Mouse (Mus musculus) gastrocnemius, postnatal 36 days (tissue): ENCODE results near the gene Arhgef28. TPM values are rescaled to one million over a fixed set of nuclear protein-coding genes. Genes with fewer than 3 reads are reported as not detected.
"Not testable (repeated sequence)": the region's sequence is repeated elsewhere in the genome, so short reads cannot be mapped to it uniquely, and the experiment has no call there.

ENCODE experiments used
- DNase-seq, 2 experiments: peaks; one replicate each; pipeline ENCODE4 v3.0.0; 2022
- intact Hi-C: fragments of 180-260 bp; cut with DNase I; formaldehyde crosslinking; loops from one replicate; pipeline ENCODE4 v1.15.1; 2025
- total RNA-seq, 2 experiments: library from RNA; stranded (reverse); gene quantifications; 2 replicates each; pipeline ENCODE4 v1.2.3; 2021

Gene Arhgef28
- total RNA-seq, 2 experiments from 2014 or later = 2.8 to 3.7 TPM

- no peak for DNase-seq
- intact Hi-C loops = no loop called here
These were observed 181.6 kb downstream of the Arhgef28 start for GRCm38 (mm10) chr13:98024680-98025079.

DNA sequence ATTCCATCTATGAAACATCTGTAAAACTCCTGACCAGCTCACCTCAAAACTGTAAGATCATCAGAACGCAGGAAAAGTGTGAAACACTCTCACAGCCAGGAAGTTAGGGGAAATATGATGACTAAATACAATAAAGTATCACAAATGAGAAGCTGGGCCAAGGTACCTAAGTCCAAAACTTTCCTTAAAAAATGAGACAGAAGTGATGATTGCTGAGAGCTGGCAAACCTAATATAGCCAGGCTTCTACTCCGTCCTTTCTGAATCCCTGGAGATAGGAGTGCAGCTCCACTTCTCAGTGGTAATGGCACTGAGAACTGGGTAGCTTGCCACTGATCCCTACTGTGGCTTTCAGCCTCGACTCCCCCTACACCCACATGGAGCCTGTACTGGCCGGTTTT, 184.3 kb downstream of the Arhgef28 start:
- no peak for DNase-seq
- intact Hi-C loops = no loop called here

- not testable (repeated sequence) for DNase-seq
These were observed 187.4 kb downstream of the Arhgef28 start for GRCm38 (mm10) chr13:98018837-98019236.

GRCm38 (mm10) chr13:98016923-98017588, 189.2 kb downstream of the Arhgef28 start:
- intact Hi-C loops = no loop called here
- no peak for DNase-seq

More at GRCm38 (mm10) chr13:98018837-98019236, 187.4 kb downstream of the Arhgef28 start:
- intact Hi-C loops = not testable (repeated sequence)

GRCm38 (mm10) chr13:98015981-98016922, 190.0 kb downstream of the Arhgef28 start:
- intact Hi-C loops = no loop called here
- DNase-seq = no peak

DNA sequence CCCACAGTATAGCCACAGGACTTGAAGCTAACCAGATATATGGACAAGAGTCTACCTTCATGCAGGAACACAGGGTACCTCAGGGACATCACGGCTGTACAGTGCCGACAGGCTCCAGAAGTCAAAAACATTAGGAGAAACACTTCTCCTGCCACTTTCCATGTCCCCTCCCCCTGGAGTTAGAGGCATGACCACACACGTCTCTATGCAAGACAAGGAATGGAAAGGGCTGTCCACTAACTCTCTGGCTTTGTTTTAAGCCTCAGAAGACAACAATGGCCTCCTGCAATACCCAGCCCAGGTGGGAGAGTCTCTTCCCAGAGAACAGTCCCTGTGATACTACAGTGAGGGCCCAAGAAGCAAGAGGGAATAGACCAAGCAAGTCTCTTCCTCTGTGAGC, 191.3 kb downstream of the Arhgef28 start:
- intact Hi-C loops = no loop called here

DNA sequence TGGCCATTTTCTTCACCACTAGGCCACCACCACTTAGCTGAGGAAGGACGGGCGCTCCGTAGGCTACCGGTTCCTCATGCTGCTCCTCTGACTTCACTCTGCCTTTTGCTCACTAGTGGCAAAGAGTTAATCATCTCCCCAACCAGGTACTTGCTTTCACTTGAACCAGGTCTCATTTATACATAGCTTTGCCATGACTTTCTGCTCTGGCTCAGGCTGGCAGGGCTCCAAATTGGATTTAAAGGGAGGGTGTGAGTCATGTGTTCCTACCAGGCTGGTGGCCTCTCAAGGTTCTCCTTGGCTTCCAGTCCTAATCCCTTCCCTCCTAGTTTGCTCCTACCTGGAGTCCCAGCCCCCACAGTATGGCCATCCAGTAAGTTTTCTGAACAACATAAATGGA, 192.5 kb downstream of the Arhgef28 start:
- intact Hi-C loops = no loop called here
- no peak for DNase-seq

More for the DNA sequence above, 191.3 kb downstream of the Arhgef28 start:
- no peak for DNase-seq

DNA sequence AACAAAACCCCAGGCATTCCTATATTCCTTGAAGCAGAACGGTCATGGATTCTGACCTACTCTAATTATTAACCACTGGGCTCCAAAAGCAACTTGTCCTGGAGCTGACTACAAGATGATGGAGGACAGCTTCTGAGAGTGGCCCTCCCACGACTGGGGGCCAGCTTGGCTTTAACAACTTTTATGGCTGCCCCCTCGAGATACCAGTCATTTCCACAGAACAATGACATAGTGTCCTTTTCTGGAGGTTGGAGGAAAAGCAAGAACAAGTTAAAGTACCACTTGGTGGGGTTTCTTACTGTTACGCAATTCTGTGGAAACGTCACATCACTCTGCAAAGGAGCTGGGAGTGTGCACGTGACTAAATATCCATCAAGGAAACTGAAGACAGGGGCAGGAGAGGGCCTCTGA, 194.3 kb downstream of the Arhgef28 start:
- intact Hi-C loops = no loop called here
- no peak for DNase-seq

GRCm38 (mm10) chr13:98009070-98009469, 197.2 kb downstream of the Arhgef28 start:
- intact Hi-C loops = no loop called here
- DNase-seq = no peak

GRCm38 (mm10) chr13:98008588-98008987, 197.7 kb downstream of the Arhgef28 start:
- no peak for DNase-seq
- intact Hi-C loops = no loop called here

- intact Hi-C loops = no loop called here
- DNase-seq = no peak
These were observed 200.5 kb downstream of the Arhgef28 start for GRCm38 (mm10) chr13:98005611-98006218.

GRCm38 (mm10) chr13:98004647-98005414, 201.4 kb downstream of the Arhgef28 start:
- intact Hi-C loops = no loop called here
- DNase-seq = no peak

GRCm38 (mm10) chr13:98003690-98004089, 202.5 kb downstream of the Arhgef28 start:
- intact Hi-C loops = no loop called here
- no peak for DNase-seq

DNA sequence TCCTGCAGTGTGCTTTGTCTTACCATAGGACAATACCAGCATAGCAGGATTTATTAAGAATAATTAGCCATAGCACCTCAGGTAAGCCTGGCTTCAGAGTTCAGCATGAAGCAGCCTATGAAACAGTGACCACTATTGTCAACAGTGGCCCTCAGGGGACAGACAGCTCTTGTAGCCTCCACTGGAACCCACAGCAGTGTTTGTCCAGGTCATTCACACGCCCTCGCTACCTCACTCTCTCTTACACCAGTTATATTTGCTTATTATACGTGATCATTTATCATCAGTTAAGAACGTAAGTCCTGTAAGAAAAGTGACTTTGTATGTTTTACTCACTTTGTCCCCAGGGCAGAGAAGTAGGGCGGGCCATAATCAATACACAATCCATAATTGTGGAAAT, 203.6 kb downstream of the Arhgef28 start:
- intact Hi-C loops = no loop called here
- DNase-seq = no peak

- no peak for DNase-seq
- intact Hi-C loops = no loop called here
These were observed 204.1 kb downstream of the Arhgef28 start for GRCm38 (mm10) chr13:98002121-98002520.

GRCm38 (mm10) chr13:98001719-98002118, 204.5 kb downstream of the Arhgef28 start:
- intact Hi-C loops = no loop called here
- DNase-seq = no peak

- intact Hi-C loops = no loop called here
These were observed 205.4 kb downstream of the Arhgef28 start for GRCm38 (mm10) chr13:98000841-98001240.

GRCm38 (mm10) chr13:97999130-97999529, 207.1 kb downstream of the Arhgef28 start:
- DNase-seq = no peak
- intact Hi-C loops = no loop called here

More at GRCm38 (mm10) chr13:98000841-98001240, 205.4 kb downstream of the Arhgef28 start:
- no peak for DNase-seq

DNA sequence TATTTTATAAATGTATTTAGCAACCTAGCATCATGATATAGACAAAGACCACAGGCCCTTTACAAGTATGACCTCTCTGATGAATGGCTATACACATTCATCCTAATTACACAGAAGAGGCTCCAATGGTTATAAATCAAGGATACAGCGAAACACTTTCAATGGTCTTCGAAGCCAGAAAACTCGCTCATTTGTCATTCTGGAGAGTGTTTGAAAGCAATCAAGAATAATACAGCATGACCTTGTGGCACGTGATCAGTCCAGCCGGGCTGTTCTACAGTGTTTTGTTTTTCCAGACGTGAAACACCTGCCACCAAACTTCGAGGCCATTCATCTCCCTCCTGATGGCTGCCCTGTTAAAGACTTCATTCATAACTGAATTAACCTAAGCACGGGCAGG, 207.7 kb downstream of the Arhgef28 start:
- DNase-seq = no peak
- intact Hi-C loops = no loop called here

GRCm38 (mm10) chr13:97990939-97991338, 215.3 kb downstream of the Arhgef28 start:
- intact Hi-C loops = no loop called here
- no peak for DNase-seq
